Mouse (Mus musculus) testis, adult 2 months (tissue): Measurements from ENCODE around the gene Kif20b.

ENCODE experiments used
- CTCF ChIP-seq: fragments of 200-500 bp; IDR thresholded peaks from 2 replicates; pipeline ENCODE4 v1.5.1; 2012; ENCODE audit warnings: low read depth, mild to moderate bottlenecking, inconsistent platforms, low read length, moderate library complexity; ENCODE audit not compliant: control insufficient read depth, insufficient read depth, insufficient replicate concordance
- POLR2A ChIP-seq: fragments of 200-500 bp; IDR thresholded peaks from 2 replicates; pipeline ENCODE4 v1.6.1; 2012; ENCODE audit warnings: low read depth, mild to moderate bottlenecking, inconsistent platforms, low read length, moderate library complexity; ENCODE audit not compliant: control insufficient read depth

DNA sequence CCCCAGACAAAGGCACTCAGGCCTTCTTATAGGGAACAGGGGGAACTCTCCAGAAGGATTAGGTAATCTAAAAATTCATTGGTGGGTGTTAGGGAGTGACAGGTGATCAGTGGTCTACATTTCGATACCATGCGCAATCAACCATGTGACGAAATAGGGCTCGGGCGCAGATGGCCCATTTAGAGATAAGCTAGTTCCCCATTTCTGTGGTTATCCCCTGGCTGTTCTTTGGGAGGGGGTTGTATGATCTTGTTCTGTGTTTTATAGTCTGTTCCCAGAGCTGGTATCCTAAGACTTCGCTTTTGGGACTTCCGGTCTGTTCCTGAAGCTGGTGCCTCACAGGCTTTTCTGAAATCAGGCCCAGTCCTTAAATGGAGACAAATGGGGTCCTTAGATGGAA is 16.7 kb upstream of the Kif20b start:
- TF ChIP-seq POLR2A = no peak
- no peak for TF ChIP-seq CTCF
